17 mouse cellular contexts compared by ENCODE assay signal in the genomic region with DNA sequence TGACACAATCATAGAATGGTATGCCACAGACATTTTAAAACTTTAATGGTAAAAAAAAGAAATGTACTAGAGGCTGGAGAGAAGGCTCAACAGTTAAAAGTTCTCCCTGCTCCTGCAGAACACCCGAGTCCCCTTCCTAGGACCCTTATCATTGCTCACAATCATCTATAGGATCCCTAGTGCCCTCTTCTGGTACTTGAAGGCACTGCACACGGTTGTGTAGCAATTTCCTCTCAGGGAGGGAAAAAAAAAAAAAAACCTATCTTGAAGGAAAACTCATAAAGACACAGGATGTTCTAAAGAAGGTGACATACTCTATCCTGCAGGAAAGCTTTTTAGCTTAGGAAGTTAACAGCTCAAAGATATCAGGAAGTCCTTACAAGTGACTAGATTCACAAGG.
DNase-seq lines count a peak whose midpoint lies in the region; TF ChIP-seq lines count a peak whose summit lies in the region.
"Had no signal": no experiment of that assay in that cellular context is flagged by ENCODE, and none has a peak within 500 bp of the region (broad histone marks: within the 10 kb centered on the region; RNA-seq: fewer than 3 reads in every experiment).

No protein-coding gene starts in this region.

- in situ Hi-C loops in ES-E14 (cut with MboI; ENCODE audit: low sequenced_read_pairs in 2 of 2, unreplicated experiment in 2 of 2) = no loop called here

- no peak overlapping the region for H3K9ac ChIP-seq in ES-E14 (ENCODE audit: insufficient read depth, low read depth, low read length, poor library complexity, severe bottlenecking)
- H3K9ac ChIP-seq: heart, embryonic 15.5 days; hindbrain, embryonic 12.5 days; limb, embryonic 12.5 days; liver, embryonic 15.5 days; midbrain, embryonic 15.5 days; neural tube, embryonic 13.5 days had no signal

- no peaks in the 10 kb centered on the region for H3K9me3 ChIP-seq in ES-E14 (ENCODE audit: control insufficient read depth, insufficient read depth, low read depth, low read length)
- H3K9me3 ChIP-seq in embryonic facial prominence, embryonic 10.5 days = no peaks in the 10 kb centered on the region
- H3K9me3 ChIP-seq: heart, embryonic 15.5 days; hindbrain, embryonic 12.5 days; limb, embryonic 12.5 days; liver, embryonic 15.5 days; midbrain, embryonic 15.5 days; neural tube, embryonic 13.5 days had no signal

- H3K4me1 ChIP-seq in ES-E14 (ENCODE audit: control insufficient read depth in 2 of 2, insufficient read depth in 2 of 2, low read length in 2 of 2, poor library complexity in 1 of 2) = no peaks in the 10 kb centered on the region
- H3K4me1 ChIP-seq in embryonic facial prominence, embryonic 10.5 days = no peaks in the 10 kb centered on the region
- H3K4me1 ChIP-seq: heart, embryonic 15.5 days; hindbrain, embryonic 12.5 days; limb, embryonic 12.5 days; liver, embryonic 15.5 days; midbrain, embryonic 15.5 days; neural tube, embryonic 13.5 days had no signal

- DNase-seq in embryo, embryonic 10 days (ENCODE audit: low spot score) = peak; percentile 41
- DNase-seq in embryo, embryonic 9.5 days (ENCODE audit: extremely low spot score) = no peak
- peak; percentile 3 to 6 for DNase-seq in kidney, postnatal 4 days
- DNase-seq in kidney, postnatal 25 days = no peak
- peak; percentile 58 for DNase-seq in ES-E14 (ENCODE audit: low read depth, low spot score)
- DNase-seq in embryonic facial prominence, embryonic 10.5 days (ENCODE audit: low spot score) = peak; percentile 9
- DNase-seq in B cell, adult 2 months = no peak
- no peak for DNase-seq in cerebellum, postnatal 4 days (ENCODE audit: low spot score in 2 of 2)
- DNase-seq: adrenal gland, adult 2 months; cerebellum, adult 9-11 months; gastrocnemius, postnatal 25 days had no signal

- WGBS in embryonic facial prominence, embryonic 10.5 days = 45% methylated on average over 2 of the region's 2 CpGs

- H3K36me3 ChIP-seq in ES-E14 (ENCODE audit: control insufficient read depth, insufficient read depth, low read length, poor library complexity, severe bottlenecking) = no peaks in the 10 kb centered on the region
- H3K36me3 ChIP-seq in embryonic facial prominence, embryonic 10.5 days (replicated peaks) = no peaks in the 10 kb centered on the region
- H3K36me3 ChIP-seq: heart, embryonic 15.5 days; hindbrain, embryonic 12.5 days; limb, embryonic 12.5 days; liver, embryonic 15.5 days; midbrain, embryonic 15.5 days; neural tube, embryonic 13.5 days had no signal

- no peak overlapping the region for H3K4me3 ChIP-seq in ES-E14 (ENCODE audit: insufficient read depth in 1 of 2, low read depth in 1 of 2, low read length in 2 of 2, poor library complexity in 1 of 2, severe bottlenecking in 1 of 2)
- no peak overlapping the region for H3K4me3 ChIP-seq in embryonic facial prominence, embryonic 10.5 days
- H3K4me3 ChIP-seq: heart, embryonic 15.5 days; hindbrain, embryonic 12.5 days; limb, embryonic 12.5 days; liver, embryonic 15.5 days; midbrain, embryonic 15.5 days; neural tube, embryonic 13.5 days had no signal

- no peak overlapping the region for H3K27ac ChIP-seq in ES-E14 (ENCODE audit: insufficient read depth, low read depth, low read length, poor library complexity, severe bottlenecking)
- no peak overlapping the region for H3K27ac ChIP-seq in embryonic facial prominence, embryonic 10.5 days (replicated peaks)
- H3K27ac ChIP-seq: heart, embryonic 15.5 days; hindbrain, embryonic 12.5 days; limb, embryonic 12.5 days; liver, embryonic 15.5 days; midbrain, embryonic 15.5 days; neural tube, embryonic 13.5 days had no signal

- H3K27me3 ChIP-seq in embryonic facial prominence, embryonic 10.5 days (replicated peaks; ENCODE audit: low read depth, poor library complexity, severe bottlenecking) = no peaks in the 10 kb centered on the region
- H3K27me3 ChIP-seq: heart, embryonic 15.5 days; hindbrain, embryonic 12.5 days; limb, embryonic 12.5 days; liver, embryonic 15.5 days; midbrain, embryonic 15.5 days; neural tube, embryonic 13.5 days had no signal

TF ChIP-seq in ES-E14, 5 proteins besides CTCF, POLR2A, EP300 and RAD21:
- TF ChIP-seq MAFK (IDR thresholded peaks at IDR 0.05; ENCODE audit: insufficient read depth, low read depth, low read length) (no peak), ZNF384 (IDR thresholded peaks at IDR 0.05; ENCODE audit: low read depth, low read length) (peak; percentile 93), ZC3H11A (IDR thresholded peaks at IDR 0.05; ENCODE audit: borderline replicate concordance, low read depth, low read length) (peak; percentile 50; the same call in 1 of the 2 replicates)
TF ChIP-seq in ES-E14: peak in this region for 2.

Comparison
In these comparisons a context has a peak if more than half of its experiments do, and no peak if none do; other contexts are left out.
1. DNase-seq: peak in embryo, embryonic 10 days (single experiment), kidney, postnatal 4 days (2 of 2), ES-E14 (single experiment) and embryonic facial prominence, embryonic 10.5 days (single experiment); none in embryo, embryonic 9.5 days (single experiment), kidney, postnatal 25 days (0 of 2), B cell, adult 2 months (0 of 2) and cerebellum, postnatal 4 days (0 of 2).